Mouse (Mus musculus): ENCODE results near the gene Adat1.
A peak's percentile ranks its signal among the peaks of the same experiment; 100 is the strongest.

Adat1 gene

DNA sequence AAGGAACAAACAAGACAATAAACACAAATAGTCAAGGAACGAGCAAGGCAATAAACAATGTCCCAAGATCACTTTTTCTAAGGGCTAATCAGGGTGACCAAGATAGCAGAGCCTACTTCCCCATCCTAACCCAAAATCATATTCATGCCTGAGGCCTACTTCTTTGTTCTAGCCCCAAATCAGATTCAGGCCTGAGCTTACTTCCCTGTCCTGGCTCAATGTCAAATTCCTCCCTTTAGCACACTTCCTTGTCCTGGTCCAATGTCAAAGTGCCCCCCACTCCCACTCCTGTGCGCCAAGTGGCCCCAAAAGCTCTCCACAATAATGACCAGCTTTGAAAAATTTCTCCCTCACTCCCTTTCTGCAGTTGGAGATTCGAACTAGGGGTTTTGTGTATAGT, 54.9 kb downstream of the Adat1 start:
- no peak for DNase-seq

DNA sequence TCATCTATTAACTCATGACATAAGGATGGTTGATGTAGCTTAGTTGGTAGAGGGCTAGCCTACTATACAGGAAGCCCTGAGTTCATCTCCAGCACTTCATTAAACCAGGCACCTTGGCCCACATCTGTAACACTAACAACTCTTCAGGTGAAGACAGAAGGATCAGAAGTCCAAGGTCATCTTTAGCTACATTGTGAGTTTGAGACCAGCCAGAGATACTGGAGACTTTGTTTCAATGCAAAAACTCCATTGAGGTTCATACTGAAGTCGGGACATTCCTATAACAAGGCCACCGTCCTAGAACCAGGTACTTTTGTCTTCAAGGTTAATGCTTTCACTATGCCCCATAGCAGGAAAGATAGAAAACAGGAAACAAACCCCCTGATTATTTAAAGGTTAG, 57.9 kb downstream of the Adat1 start:
- no peak for DNase-seq

DNA sequence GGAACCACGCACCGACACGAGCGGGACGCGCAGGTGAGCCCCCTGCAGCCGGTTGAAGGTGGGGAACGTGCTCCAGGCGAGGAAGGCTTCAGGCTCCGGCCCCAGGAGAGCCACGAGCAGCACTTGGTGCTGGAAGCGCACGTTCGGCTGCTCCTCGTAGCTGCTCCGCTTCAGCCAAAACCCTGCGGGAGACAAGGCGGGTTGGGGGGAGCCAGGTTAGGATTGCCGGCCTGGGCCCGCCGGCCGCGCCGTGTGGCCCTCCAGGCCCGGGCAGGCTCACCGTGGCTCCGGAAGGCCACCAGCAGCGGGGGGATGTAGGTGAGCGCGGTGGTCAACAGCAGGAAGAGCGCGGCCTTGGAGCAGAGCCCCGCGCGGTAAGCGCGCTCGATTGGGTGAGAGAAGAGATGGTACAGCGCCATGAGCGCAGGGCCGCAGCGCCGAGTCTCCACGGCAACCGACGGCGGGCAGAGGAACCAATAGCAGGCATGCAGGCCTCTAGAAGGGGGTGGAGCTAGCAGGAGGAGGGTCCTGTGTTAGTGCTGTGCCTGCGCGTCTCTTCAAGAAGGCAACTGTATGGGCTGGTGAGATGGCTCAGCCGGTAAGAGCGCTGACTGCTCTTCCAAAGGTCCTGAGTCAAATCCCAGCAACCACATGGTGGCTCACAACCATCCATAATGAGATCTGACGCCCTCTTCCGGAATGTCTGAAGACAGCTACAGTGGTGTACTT, 58.6 kb downstream of the Adat1 start, which contains the start of gene Tmem231:
Gene Tmem231, minus strand, starts transcription at position 534 of the 729 bp plus-strand sequence.
- DNase-seq, result peak; percentile 86

DNA sequence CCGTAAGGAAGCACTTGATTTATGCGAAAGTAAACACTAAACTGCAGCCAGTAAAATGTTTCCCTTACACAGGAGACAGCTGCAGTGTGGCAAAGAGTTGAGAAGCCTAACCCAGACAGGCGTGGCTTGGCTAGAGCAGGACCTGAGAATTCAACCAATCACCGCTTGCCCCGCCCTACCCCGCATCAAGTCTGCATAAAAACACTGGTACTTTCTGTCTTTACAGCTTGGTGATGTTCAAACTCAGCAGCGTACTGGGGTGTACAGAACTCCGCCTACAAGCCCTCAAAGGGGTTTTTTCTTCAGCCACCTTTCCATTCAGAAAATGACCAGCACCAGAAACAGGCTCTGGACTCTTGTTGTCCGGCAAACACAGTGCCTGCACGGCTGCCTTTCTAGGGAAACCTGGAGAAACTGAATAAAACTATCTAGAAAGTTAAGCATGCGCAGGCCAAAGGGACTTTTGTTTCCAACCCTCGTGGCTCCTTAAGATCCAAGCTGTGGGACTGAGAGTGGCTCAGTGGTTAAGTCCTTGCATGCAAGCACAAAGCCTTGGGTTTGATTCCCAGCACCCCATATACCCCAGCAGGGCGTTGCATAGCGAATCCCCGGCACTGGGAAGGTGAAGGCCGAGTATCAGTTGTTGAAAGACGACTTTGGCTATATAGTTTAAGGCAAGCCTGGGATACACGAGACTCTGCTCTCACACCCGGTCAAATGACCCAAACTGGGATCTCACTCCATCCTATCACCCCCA, 59.3 kb downstream of the Adat1 start:
- no peak for DNase-seq

DNA sequence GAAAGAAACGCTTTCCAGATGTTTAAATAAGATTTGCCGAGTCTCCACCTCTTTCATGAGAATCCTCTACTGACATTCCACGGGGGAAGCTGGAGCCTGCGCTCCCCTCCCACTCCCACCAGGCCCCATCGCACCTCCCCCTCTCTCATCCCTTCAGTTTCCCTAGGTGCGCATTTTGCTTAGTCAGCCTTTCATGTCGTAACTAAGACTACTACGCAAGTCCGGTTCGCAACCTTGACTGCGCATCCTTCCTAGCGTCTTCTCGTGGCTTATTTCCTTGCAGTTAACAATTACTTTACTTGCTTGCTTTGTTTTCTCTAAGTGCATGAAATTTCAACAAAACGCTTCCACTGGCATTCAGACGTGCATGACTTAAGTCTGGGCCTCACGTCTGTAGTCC, 60.4 kb downstream of the Adat1 start:
- DNase-seq, result no peak

DNA sequence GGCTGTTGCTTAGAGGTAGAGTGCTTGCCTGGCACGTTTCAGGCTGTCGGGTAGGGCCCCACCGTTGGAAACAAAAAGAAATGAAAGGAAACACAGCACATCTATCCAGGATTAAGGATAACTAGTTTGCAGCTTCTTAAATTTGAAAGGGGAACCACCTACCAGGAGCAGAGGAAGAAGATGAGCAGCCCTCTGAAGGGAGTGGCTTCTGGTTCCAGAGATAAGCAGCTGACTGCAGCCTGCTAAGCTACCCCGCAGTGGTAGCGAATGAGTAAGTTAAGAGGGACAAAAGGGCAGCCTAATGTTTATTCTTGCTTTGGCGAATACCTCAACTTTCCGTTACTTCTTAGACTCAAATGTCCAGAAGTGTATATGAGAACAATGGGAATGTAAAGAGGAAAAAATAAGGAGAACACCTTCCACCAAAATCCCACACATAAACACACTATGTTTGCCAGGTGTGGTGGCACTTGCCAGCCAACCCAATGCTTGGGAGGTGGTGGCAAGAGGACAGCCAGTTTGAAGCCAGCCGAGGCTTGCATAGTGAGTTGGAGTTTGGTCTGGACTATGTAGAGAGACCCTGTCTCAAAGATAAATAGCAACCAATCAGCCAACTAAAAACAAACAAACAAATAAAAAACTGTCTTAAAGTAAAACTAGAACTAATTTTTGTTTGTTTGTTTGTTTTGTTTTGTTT, 62.3 kb downstream of the Adat1 start:
- DNase-seq, result no peak

DNA sequence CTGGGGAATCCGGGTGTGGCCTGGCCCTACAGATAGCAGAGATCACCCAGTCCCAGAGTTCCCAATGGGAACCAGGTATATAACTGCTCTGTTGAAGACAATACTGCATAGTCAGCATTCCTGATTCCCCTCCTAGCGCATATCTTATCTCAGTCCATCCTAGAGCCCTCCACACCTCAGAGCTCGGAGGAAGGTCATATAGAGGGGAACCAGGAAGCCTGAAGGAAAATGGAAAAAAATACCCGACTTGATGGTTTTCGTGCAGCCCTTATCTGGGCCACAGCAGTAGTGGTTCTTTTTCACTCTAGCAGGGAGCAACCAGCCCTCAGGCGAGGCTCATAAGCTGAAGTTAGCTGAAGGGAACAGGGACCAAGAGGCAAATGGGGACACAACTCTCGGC, 67.1 kb downstream of the Adat1 start:
- DNase-seq, result no peak

DNA sequence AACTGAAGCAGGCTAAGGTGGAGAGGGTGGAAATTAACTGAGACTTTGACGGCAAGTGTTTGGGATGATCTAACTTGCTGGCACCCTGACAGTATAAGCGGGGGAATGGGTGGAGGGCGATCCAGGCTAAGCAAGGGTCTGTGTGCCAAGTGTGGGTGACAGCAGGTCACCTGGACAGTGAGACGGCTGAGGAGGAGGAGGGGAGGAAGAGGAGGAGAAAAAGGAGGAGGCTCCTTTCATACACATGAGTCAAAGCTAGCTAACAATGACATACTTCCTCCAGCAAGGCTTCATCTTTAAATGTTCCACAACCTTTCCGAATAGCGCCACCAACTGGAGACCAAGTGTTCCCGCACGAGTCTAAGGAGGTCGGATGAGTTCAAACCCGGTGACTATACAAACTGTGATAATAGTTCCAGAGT, 68.7 kb downstream of the Adat1 start:
- DNase-seq, result peak; percentile 44

DNA sequence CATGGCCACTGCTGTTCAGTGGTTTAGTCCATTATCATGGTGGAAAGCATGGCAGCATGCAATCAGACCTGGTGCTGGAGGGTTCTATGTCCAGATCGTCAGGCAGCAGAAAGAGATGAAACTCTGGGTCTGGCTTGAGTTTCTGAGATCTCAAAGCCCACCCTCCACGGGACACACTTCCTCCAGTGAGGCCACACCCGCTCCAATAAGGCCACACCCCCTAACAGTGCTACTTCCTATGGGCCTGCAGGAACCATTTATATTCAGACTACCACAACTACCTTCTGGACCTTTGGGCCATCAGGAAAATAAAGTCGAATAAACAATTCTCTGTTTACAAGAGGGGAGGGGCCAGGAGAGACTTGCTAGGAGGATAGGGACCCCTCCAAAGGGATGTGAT, 71.1 kb downstream of the Adat1 start:
- DNase-seq, result no peak

DNA sequence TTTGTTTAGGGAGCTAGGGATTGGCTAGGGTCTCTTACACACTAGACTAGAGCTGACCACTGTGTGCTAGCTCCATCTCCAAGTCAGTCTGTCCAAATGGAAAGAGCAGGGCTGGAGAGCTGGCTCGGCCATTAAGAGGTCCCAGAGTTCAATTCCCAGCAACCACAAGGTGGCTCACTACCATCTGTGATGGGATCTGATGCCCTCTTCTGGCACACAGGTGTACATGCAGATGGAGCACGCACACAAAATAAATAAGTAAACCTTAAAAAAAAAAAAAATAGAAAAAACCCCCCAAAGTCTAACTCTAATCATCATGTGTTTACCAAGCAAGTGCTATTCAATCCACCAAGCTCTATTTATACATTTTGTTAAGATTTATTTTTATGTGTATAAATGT, 72.4 kb downstream of the Adat1 start:
- no peak for DNase-seq

Data from right cerebral cortex, postnatal 4 days (tissue).